Mouse (Mus musculus): Measurements from ENCODE around the gene Rab11fip5.

DNA sequence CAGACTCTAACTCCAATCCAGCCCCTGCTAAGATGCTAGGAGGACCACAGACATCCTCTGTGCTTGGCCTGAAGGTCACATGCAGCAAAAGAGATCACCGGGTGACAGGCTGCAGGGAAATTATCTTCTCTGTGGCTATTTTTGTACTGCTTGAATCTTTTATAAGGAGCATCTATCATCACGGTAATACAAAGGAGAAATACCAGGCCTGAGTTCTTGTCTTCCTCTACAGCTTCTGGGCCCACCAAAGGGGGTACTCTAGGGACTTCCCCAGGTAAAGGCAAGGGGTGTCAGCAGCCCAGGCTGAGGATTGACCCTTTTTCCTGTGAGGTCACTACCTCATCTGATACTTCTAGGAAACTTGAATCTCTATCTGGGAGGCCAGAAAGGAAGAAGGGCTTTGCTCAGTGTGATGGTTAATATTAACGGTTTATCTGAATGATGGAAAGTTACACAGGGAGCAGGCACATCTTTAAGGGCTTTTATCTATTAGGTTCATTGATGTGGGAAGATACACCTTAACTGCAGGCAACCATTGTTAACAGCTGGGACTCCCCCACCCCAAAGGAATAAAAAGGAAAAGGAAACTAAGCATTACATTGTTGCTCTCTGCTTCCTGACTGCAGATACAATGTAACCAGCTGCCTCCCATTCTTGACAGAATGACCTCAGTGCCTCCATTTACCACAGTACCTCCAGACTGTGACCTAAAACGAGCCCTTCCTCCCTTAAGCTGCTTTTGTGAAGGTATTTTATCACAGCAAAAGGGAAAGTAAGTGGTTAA lies 17.6 kb downstream of the Rab11fip5 start:
- TF ChIP-seq POLR2A (IDR thresholded peaks at IDR 0.05; ENCODE audit: borderline replicate concordance, control insufficient read depth, low read depth, low read length) (no peak), CTCF (IDR thresholded peaks at IDR 0.05; ENCODE audit: control insufficient read depth, insufficient read depth, low read length) (no peak)

Data from bone marrow, adult 2 months (tissue).